Mouse (Mus musculus) megakaryocyte, adult 5-6 weeks (primary cell): ENCODE results near the gene Cbfa2t3. TPM values are rescaled to one million over a fixed set of nuclear protein-coding genes. Genes with fewer than 3 reads are reported as not detected.

Source experiments
- ATAC-seq: 2 replicates; pipeline ENCODE4 v1.8.0; 2016; ENCODE audit warnings: mild to moderate bottlenecking, inconsistent platforms; ENCODE audit not compliant: poor library complexity, severe bottlenecking
- total RNA-seq, 2 experiments: library from RNA; stranded (forward) in 1 of 2; stranded (reverse) in 1 of 2; fragments of 153-499, 151-499 nt in 1 of 2; fragments of 221-1000, 200-1000 nt in 1 of 2; gene quantifications; 2 replicates each; pipeline versions ENCODE4 v1.2.3 to v1.2.4; 2015 to 2017

Gene Cbfa2t3
- total RNA-seq, 2 experiments from 2014 or later = 25.1 to 29.5 TPM

- ATAC-seq = no peak
Measured at GRCm38 (mm10) chr8:122695438-122696042, 3.4 kb downstream of the Cbfa2t3 start.

GRCm38 (mm10) chr8:122692152-122692551 lies 6.8 kb downstream of the Cbfa2t3 start:
- ATAC-seq = no peak

GRCm38 (mm10) chr8:122691018-122691417 lies 7.9 kb downstream of the Cbfa2t3 start:
- no peak for ATAC-seq

GRCm38 (mm10) chr8:122689315-122689714 lies 9.6 kb downstream of the Cbfa2t3 start:
- peak; percentile 78 for ATAC-seq

- no peak for ATAC-seq
Measured at GRCm38 (mm10) chr8:122686879-122687278, 12.0 kb downstream of the Cbfa2t3 start.

- no peak for ATAC-seq
Measured at GRCm38 (mm10) chr8:122685097-122685861, 13.6 kb downstream of the Cbfa2t3 start.

GRCm38 (mm10) chr8:122682820-122683219 lies 16.1 kb downstream of the Cbfa2t3 start:
- no peak for ATAC-seq

- ATAC-seq = no peak
Measured at GRCm38 (mm10) chr8:122680171-122680570, 18.7 kb downstream of the Cbfa2t3 start.

GRCm38 (mm10) chr8:122679325-122679920 lies 19.5 kb downstream of the Cbfa2t3 start:
- no peak for ATAC-seq

- no peak for ATAC-seq
Measured at GRCm38 (mm10) chr8:122678896-122679210, 20.1 kb downstream of the Cbfa2t3 start.

GRCm38 (mm10) chr8:122678061-122678895 lies 20.6 kb downstream of the Cbfa2t3 start:
- ATAC-seq = peak; percentile 53

- no peak for ATAC-seq
Measured at GRCm38 (mm10) chr8:122677481-122678021, 21.4 kb downstream of the Cbfa2t3 start.

- peak; percentile 17; the same call in 1 of the 2 replicates for ATAC-seq
Measured at GRCm38 (mm10) chr8:122676621-122677480, 22.1 kb downstream of the Cbfa2t3 start.

- ATAC-seq = no peak
Measured at GRCm38 (mm10) chr8:122675596-122676420, 23.1 kb downstream of the Cbfa2t3 start.

- ATAC-seq = no peak
Measured at GRCm38 (mm10) chr8:122674999-122675398, 23.9 kb downstream of the Cbfa2t3 start.

GRCm38 (mm10) chr8:122673989-122674388 lies 24.9 kb downstream of the Cbfa2t3 start:
- no peak for ATAC-seq

GRCm38 (mm10) chr8:122671894-122672293 lies 27.0 kb downstream of the Cbfa2t3 start:
- no peak for ATAC-seq

GRCm38 (mm10) chr8:122670718-122671117 lies 28.2 kb downstream of the Cbfa2t3 start:
- ATAC-seq = no peak

- no peak for ATAC-seq
Measured at GRCm38 (mm10) chr8:122670001-122670400, 28.9 kb downstream of the Cbfa2t3 start.
